Mouse (Mus musculus) kidney, embryonic 15.5 days (tissue): Measurements from ENCODE around the gene Sh3gl2. TPM values are rescaled to one million over a fixed set of nuclear protein-coding genes. Genes with fewer than 3 reads are reported as not detected.

Experiments used
- ATAC-seq: fragments of 200-750 bp; cut with Nextera tagmentation; replicated peaks from 2 replicates; pipeline ENCODE4 v1.8.0; 2017; ENCODE audit warnings: moderate TSS enrichment; ENCODE audit not compliant: low FRiP score
- H3K27ac ChIP-seq: fragments of 300-500 bp; sonication (generic); 2 replicates; pipeline ENCODE4 v1.5.1; 2015; ENCODE audit warnings: mild to moderate bottlenecking, inconsistent platforms
- H3K27me3 ChIP-seq: fragments of 300-500 bp; sonication (generic); 2 replicates; pipeline ENCODE4 v1.6.1; 2015; ENCODE audit warnings: inconsistent platforms
- H3K36me3 ChIP-seq: fragments of 300-500 bp; sonication (generic); 2 replicates; pipeline ENCODE4 v1.6.1; 2015; ENCODE audit warnings: inconsistent platforms
- H3K4me1 ChIP-seq: fragments of 300-500 bp; sonication (generic); 2 replicates; pipeline ENCODE4 v1.6.1; 2015; ENCODE audit warnings: inconsistent platforms
- H3K4me2 ChIP-seq: fragments of 300-500 bp; sonication (generic); 2 replicates; pipeline ENCODE4 v1.6.1; 2015; ENCODE audit warnings: moderate library complexity, mild to moderate bottlenecking, inconsistent platforms
- H3K4me3 ChIP-seq: fragments of 300-500 bp; sonication (generic); replicated peaks from 2 replicates; pipeline ENCODE4 v1.5.1; 2015; ENCODE audit warnings: mild to moderate bottlenecking, inconsistent platforms
- H3K9ac ChIP-seq: fragments of 300-500 bp; sonication (generic); 2 replicates; pipeline ENCODE4 v1.6.1; 2015; ENCODE audit warnings: mild to moderate bottlenecking, inconsistent platforms
- H3K9me3 ChIP-seq: fragments of 300-500 bp; sonication (generic); replicated peaks from 2 replicates; pipeline ENCODE4 v1.6.1; 2016; ENCODE audit warnings: inconsistent platforms
- WGBS: fragments of 180-500 bp; shearing (Covaris S2); methylation state at CpG from one replicate; pipeline ENCODE4 v1.1.7; 2015; ENCODE audit warnings: mixed read lengths; 5-methylcytosine and 5-hydroxymethylcytosine counted together
- polyA plus RNA-seq: library from polyadenylated mRNA; unstranded; fragments of >200 nt; fragmentation: Nextera tagmentation; extraction: Ambion mirVana; gene quantifications from 2 replicates; pipeline ENCODE4 v1.2.1, GENCODE M21; 2015

Gene Sh3gl2
- polyA plus RNA-seq, 1 experiment from 2014 or later = 16.8 TPM

DNA sequence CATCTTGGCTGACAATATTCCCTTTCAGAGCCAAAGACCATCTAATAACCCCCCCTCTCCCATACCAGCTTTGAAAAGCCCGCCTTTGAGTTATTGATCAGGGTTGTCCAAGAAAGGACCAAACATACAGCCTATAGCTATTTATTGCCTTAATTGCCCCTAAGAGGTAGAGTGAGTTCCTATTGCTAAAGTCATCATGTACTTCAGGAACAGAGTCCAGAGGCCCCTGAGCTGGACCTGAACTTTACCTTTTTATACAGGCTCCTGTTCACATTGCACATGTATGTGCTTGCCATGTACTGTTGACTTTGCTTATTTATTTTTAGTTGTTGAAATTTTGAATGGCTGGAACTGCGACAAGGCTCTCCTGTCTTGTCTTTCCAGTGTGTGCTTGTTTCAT, 37.6 kb downstream of the Sh3gl2 start:
- no peak overlapping the region for H3K27ac ChIP-seq
- WGBS = 87% methylated on average over 2 of the region's 2 CpGs
- no peak overlapping the region for H3K4me3 ChIP-seq
- H3K9me3 ChIP-seq = no peaks in the 10 kb centered on the region
- H3K27me3 ChIP-seq = no peaks in the 10 kb centered on the region
- no peak for ATAC-seq
- H3K4me2 ChIP-seq = no peak overlapping the region
- H3K9ac ChIP-seq = no peak overlapping the region
- H3K36me3 ChIP-seq = no peaks in the 10 kb centered on the region
- no peaks in the 10 kb centered on the region for H3K4me1 ChIP-seq

DNA sequence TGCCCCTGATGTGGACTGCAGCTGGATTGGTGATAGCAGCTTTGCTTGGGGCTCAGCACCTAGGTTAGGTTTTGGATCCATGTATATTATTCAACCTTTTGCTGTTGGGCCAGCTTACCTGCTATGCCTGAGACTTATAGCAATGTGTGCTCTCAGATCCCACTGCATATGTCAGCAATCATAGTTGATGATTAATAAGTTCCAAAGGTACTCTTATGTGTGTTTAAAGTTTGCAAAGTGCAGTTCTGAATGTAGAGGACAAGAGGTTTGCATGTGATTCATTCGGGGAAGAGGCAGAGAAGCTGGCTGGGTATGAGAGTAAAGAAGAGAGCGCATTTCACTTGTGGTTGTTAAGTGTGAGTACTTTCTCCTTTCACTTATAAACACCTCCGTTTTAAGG, 43.7 kb downstream of the Sh3gl2 start:
- H3K4me3 ChIP-seq = no peak overlapping the region
- H3K9ac ChIP-seq = no peak overlapping the region
- no peak overlapping the region for H3K4me2 ChIP-seq
- no peaks in the 10 kb centered on the region for H3K9me3 ChIP-seq
- WGBS = 84% methylated on average over 3 of the region's 3 CpGs
- no peak overlapping the region for H3K27ac ChIP-seq
- H3K4me1 ChIP-seq = peaks cover 3% of the 10 kb centered on the region; the same call in 1 of the 2 replicates
- no peaks in the 10 kb centered on the region for H3K27me3 ChIP-seq
- H3K36me3 ChIP-seq = no peaks in the 10 kb centered on the region
- ATAC-seq = no peak

GRCm38 (mm10) chr4:85250271-85250670, 45.3 kb downstream of the Sh3gl2 start:
- Histone ChIP-seq H3K4me1 (peaks cover 3% of the 10 kb centered on the region; the same call in 1 of the 2 replicates), H3K4me3 (no peak overlapping the region), H3K4me2 (no peak overlapping the region), H3K36me3 (no peaks in the 10 kb centered on the region), H3K27ac (no peak overlapping the region), H3K9ac (no peak overlapping the region), H3K27me3 (no peaks in the 10 kb centered on the region), H3K9me3 (no peaks in the 10 kb centered on the region)
- ATAC-seq = no peak
- 60% methylated on average over 2 of the region's 2 CpGs for WGBS

DNA sequence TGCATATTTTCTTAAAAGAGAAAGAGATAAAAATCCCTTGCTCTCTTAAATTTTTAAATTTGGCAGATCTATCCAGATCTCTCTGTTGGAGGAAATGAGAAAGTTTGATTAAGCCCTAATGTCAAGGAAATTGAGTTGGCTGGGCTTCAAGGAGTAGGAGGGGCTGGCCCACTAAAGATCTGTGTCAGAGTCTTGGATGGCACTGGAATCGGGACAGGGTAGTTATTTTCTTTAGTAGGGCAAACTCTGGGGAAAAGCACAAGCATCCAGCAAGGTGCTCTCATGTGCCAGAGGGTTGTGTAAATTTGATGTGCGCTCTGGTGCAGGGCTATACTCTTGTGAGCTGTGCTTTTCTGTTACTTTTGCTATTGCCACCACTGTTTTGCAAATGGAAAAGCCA, 45.9 kb downstream of the Sh3gl2 start:
- no peak overlapping the region for H3K4me3 ChIP-seq
- H3K36me3 ChIP-seq = no peaks in the 10 kb centered on the region
- no peaks in the 10 kb centered on the region for H3K27me3 ChIP-seq
- WGBS = 51% methylated on average over 2 of the region's 2 CpGs
- no peak for ATAC-seq
- no peaks in the 10 kb centered on the region for H3K9me3 ChIP-seq
- no peak overlapping the region for H3K9ac ChIP-seq
- H3K4me2 ChIP-seq = no peak overlapping the region
- H3K4me1 ChIP-seq = peaks cover 3% of the 10 kb centered on the region; the same call in 1 of the 2 replicates
- no peak overlapping the region for H3K27ac ChIP-seq

GRCm38 (mm10) chr4:85255771-85256389, 51.0 kb downstream of the Sh3gl2 start:
- Histone ChIP-seq H3K4me3 (no peak overlapping the region), H3K9ac (no peak overlapping the region), H3K9me3 (no peaks in the 10 kb centered on the region), H3K27ac (no peak overlapping the region), H3K4me2 (no peak overlapping the region), H3K27me3 (no peaks in the 10 kb centered on the region), H3K36me3 (no peaks in the 10 kb centered on the region), H3K4me1 (peaks cover 2% of the 10 kb centered on the region; the same call in 1 of the 2 replicates)
- no peak for ATAC-seq
- 86% methylated on average over 8 of the region's 8 CpGs for WGBS

DNA sequence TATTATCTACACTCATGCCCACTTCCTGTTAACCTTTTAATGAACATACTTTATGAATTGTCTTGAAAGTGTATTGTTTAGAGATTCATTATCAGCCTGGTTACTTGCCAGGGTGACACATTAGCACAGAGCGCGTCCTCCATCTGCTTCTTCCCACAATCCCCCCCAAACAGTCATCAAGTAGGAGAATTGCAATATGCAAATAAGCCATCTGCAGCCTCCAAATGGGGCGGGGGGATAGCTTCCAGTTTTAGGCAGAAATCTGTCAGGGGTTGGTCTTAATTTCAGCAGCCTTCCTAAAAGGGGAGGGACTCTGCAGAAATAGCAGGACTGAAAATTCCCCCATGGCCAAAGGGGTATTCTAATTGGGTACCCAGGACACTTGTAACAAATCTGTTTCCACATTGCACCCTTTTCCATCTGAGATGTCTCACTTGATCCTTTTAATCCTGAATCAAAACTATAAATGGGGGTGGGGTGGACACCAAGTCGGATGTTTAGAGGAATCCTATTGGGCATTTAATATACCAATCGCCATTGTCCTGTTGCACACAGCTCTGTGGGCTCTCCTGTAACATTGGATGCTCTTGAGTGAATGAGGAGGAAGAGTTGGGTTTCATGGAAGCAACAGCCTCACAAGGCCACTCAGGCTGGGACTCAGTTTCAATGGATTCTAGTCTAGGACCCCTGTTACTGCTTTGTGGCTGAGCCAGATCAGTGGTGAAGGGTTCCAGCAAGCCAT, 51.7 kb downstream of the Sh3gl2 start:
- no peak for ATAC-seq
- Histone ChIP-seq H3K36me3 (no peaks in the 10 kb centered on the region), H3K9ac (no peak overlapping the region), H3K27ac (no peak overlapping the region), H3K9me3 (no peaks in the 10 kb centered on the region), H3K4me1 (no peaks in the 10 kb centered on the region), H3K4me2 (no peak overlapping the region), H3K27me3 (no peaks in the 10 kb centered on the region), H3K4me3 (no peak overlapping the region)
- 91% methylated on average over 5 of the region's 5 CpGs for WGBS

GRCm38 (mm10) chr4:85257771-85258341, 52.9 kb downstream of the Sh3gl2 start:
- H3K9me3 ChIP-seq = no peaks in the 10 kb centered on the region
- 86% methylated on average over 4 of the region's 4 CpGs for WGBS
- H3K4me1 ChIP-seq = no peaks in the 10 kb centered on the region
- H3K4me2 ChIP-seq = no peak overlapping the region
- no peaks in the 10 kb centered on the region for H3K27me3 ChIP-seq
- no peak overlapping the region for H3K9ac ChIP-seq
- H3K36me3 ChIP-seq = no peaks in the 10 kb centered on the region
- no peak overlapping the region for H3K27ac ChIP-seq
- no peak overlapping the region for H3K4me3 ChIP-seq
- no peak for ATAC-seq

GRCm38 (mm10) chr4:85260687-85261658, 56.0 kb downstream of the Sh3gl2 start:
- Histone ChIP-seq H3K4me1 (no peaks in the 10 kb centered on the region), H3K4me2 (no peak overlapping the region), H3K9me3 (no peaks in the 10 kb centered on the region), H3K27me3 (no peaks in the 10 kb centered on the region), H3K9ac (no peak overlapping the region), H3K36me3 (no peaks in the 10 kb centered on the region), H3K27ac (no peak overlapping the region), H3K4me3 (no peak overlapping the region)
- ATAC-seq = no peak
- 94% methylated on average over 12 of the region's 12 CpGs for WGBS

DNA sequence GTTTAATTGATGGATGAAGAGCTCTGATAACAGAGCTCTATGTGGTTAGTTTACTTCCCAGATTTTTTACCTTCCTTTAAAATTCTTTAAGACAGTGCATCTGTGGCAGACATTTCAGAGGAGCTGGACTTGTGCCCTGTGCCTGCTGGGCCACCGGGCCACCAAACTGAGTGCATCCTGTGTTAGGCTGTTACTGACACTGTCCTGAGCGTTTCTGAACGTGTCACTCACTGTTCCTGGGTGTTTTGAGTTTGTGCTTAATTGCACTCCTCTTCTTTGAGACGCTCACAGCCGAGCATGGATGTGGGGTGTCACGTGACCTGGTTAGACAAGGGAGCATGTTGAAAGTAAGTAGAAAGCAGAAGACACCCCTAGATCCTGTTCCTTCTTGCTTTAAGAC, 57.2 kb downstream of the Sh3gl2 start:
- H3K9me3 ChIP-seq = no peaks in the 10 kb centered on the region
- no peak overlapping the region for H3K27ac ChIP-seq
- no peaks in the 10 kb centered on the region for H3K27me3 ChIP-seq
- H3K4me3 ChIP-seq = no peak overlapping the region
- WGBS = 55% methylated on average over 6 of the region's 6 CpGs
- H3K36me3 ChIP-seq = no peaks in the 10 kb centered on the region
- H3K4me1 ChIP-seq = no peaks in the 10 kb centered on the region
- ATAC-seq = no peak
- H3K9ac ChIP-seq = no peak overlapping the region
- H3K4me2 ChIP-seq = no peak overlapping the region

DNA sequence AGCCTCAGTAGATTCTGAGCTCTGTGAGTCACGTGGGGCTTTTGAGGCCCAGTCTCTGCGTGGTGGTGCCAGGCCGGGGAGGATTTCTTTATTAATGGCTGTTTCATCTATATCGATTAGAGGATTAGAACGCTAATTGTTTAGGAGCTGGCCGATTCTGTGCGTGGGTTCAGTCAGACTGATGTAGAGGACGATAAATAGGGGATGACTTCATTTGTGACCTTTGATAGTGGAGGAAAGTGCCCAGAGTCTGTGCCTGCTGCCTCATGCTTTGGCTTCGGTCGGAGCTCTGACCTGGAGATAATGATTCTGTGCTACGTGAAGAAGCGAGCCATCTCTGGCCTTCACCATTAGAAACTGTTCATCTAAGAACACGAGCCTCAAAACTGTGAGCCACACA, 57.7 kb downstream of the Sh3gl2 start:
- Histone ChIP-seq H3K9ac (no peak overlapping the region), H3K9me3 (no peaks in the 10 kb centered on the region), H3K4me1 (no peaks in the 10 kb centered on the region), H3K36me3 (no peaks in the 10 kb centered on the region), H3K27me3 (no peaks in the 10 kb centered on the region), H3K4me3 (no peak overlapping the region), H3K4me2 (no peak overlapping the region), H3K27ac (no peak overlapping the region)
- ATAC-seq = no peak
- 89% methylated on average over 13 of the region's 13 CpGs for WGBS

- Histone ChIP-seq H3K36me3 (no peaks in the 10 kb centered on the region), H3K4me2 (no peak overlapping the region), H3K9me3 (no peaks in the 10 kb centered on the region), H3K9ac (no peak overlapping the region), H3K27me3 (no peaks in the 10 kb centered on the region), H3K27ac (no peak overlapping the region), H3K4me1 (no peaks in the 10 kb centered on the region), H3K4me3 (no peak overlapping the region)
- 73% methylated on average over 2 of the region's 2 CpGs for WGBS
- ATAC-seq = no peak
Measured at GRCm38 (mm10) chr4:85267456-85267855, 62.5 kb downstream of the Sh3gl2 start.

GRCm38 (mm10) chr4:85272877-85273276, 68.0 kb downstream of the Sh3gl2 start:
- Histone ChIP-seq H3K27ac (no peak overlapping the region), H3K4me3 (no peak overlapping the region), H3K4me1 (no peaks in the 10 kb centered on the region), H3K4me2 (no peak overlapping the region), H3K9ac (no peak overlapping the region), H3K36me3 (no peaks in the 10 kb centered on the region), H3K9me3 (no peaks in the 10 kb centered on the region), H3K27me3 (no peaks in the 10 kb centered on the region)
- 84% methylated on average over 4 of the region's 4 CpGs for WGBS
- ATAC-seq = no peak
